Mouse (Mus musculus) layer of hippocampus, postnatal 10 days (tissue): ENCODE data around the gene Klf9. TPM values are rescaled to one million over a fixed set of nuclear protein-coding genes. Genes with fewer than 3 reads are reported as not detected.

Experiments used
- DNase-seq, 2 experiments: peaks; one replicate each; pipeline ENCODE4 v3.0.0; 2021; ENCODE audit warnings: low spot score in 2 of 2
- microRNA-seq, 2 experiments: library from miRNA; unstranded; fragments of <30 nt; microRNA quantifications; one replicate each; pipeline ENCODE4 v1.2.0; 2021
- total RNA-seq, 2 experiments: library from RNA; stranded (reverse); gene quantifications; 2 replicates each; pipeline ENCODE4 v1.2.3; 2021

Klf9 gene
- total RNA-seq, 2 experiments from 2014 or later: 124 to 137 TPM

DNA sequence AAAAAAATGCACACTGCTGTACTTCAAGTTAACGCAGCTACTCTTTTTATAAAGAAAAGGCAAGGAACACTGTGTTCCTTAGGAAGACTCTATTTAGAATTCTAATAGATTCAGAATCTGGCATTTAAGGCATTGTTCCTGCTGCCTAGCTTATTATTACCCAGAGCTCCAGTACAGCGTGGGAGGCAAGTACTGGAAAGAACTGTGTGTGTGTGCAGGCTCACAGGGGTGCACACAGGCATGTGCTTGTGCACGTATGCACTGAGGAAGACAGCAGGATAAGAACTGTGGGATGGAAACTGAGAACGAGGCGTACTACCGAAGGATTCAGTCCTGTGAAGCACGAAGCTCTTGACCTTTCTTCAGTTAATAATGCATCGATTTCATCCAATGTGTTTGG lies 73.3 kb downstream of the Klf9 start:
- DNase-seq: peak; percentile 22 to 31

Small RNAs within 50 kb of the gene (microRNA-seq; reads per million reads assigned to microRNA genes)
- gene Mir1192: 0 reads per million in 2 experiments

Other genes starting within 250 kb of the Klf9 start
- 10 to 100 TPM; 39.1 to 41.3 TPM for gene Smc5, start 132.7 kb downstream of the Klf9 start, total RNA-seq